Mouse (Mus musculus): ENCODE results near the gene Zfyve9. TPM values are rescaled to one million over a fixed set of nuclear protein-coding genes. Genes with fewer than 3 reads are reported as not detected.

Zfyve9 gene
- polyA plus RNA-seq, 1 experiment from 2014 or later: 17.6 TPM

DNA sequence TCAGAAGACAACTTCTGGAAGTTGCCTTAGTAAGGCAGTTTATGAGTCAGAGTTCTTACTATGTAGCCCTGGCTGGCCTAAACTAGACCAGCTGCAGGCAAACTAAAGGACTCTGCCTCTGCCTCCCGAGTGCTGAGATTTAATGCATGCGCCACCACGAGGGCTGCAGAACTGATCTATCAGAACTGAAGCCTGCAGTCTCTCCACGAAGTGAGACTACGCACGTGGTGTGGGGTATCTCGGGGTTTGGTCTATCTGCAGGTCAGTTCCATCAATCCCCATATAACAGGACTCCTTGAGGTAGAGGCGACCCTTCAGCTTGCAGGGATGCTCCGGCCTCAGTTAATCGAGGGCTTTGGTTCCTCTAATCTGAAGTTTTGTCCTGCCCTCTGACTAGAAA, 161.4 kb downstream of the Zfyve9 start:
- POLR2A ChIA-PET: interaction anchor here (1.6 kb wide), 1 partner anchor 11 kb away, joined by 4 read pairs; no protein-coding TSS in a partner anchor
- ATAC-seq: no peak
- in situ Hi-C loops (cut with MboI; ENCODE audit: low pct_unique_long_range_greater_than_20kb): no loop called here
- CTCF ChIA-PET: interaction anchor here (0.9 kb wide), 1 partner anchor 11 kb away, joined by 3 read pairs; no protein-coding TSS in a partner anchor
- H3K27me3 ChIP-seq: no peaks in the 10 kb centered on the region
- no peak for DNase-seq (ENCODE audit: low read depth, low spot score)
- no peak for TF ChIP-seq CTCF (IDR thresholded peaks at IDR 0.05)

DNA sequence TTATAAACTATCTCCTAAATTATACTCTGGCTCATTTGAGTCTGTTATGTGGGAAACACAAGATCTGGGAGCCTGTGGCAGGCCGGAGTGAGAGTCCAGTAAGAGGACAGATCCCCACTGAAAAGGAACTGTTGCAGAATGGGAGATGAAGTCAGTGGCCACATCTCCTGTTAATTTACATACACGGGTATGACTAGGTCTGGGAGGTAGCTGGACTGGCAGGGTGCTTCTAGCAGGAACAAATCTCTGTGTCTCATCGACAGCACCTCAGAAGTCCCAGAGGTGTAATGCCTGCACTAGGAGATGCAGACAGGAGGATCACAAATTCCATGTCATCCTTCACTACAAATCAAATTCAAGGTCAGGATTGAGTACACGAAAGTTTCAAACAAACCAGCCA, 162.0 kb downstream of the Zfyve9 start:
- in situ Hi-C loops (cut with MboI; ENCODE audit: low pct_unique_long_range_greater_than_20kb): no loop called here
- ChIA-PET CTCF (no interaction called here), POLR2A (no interaction called here)
- TF ChIP-seq CTCF (IDR thresholded peaks at IDR 0.05): no peak
- no peak for DNase-seq (ENCODE audit: low read depth, low spot score)
- no peaks in the 10 kb centered on the region for H3K27me3 ChIP-seq
- no peak for ATAC-seq

DNA sequence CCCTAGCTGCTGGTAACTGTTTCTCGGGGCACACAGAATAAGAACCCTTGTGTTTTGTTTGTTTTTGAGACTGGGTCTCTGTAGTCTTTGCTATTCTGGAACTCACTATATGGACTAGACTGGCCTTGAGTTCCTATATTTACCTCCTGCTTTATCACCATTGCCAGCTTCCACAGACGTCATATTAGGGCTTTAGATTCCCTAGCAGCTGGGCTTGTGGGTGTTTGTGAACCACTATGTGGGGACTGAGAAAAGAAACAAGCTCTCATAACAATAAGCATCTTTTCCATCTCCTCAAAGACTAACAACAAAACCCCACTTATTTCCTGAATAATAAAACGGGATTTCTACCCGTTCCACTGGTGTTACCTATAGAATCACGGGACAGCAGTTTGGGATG, 169.7 kb downstream of the Zfyve9 start:
- POLR2A ChIA-PET: interaction anchor here (0.6 kb wide), 1 partner anchor 26 kb away, joined by 4 read pairs; no protein-coding TSS in a partner anchor
- TF ChIP-seq CTCF (IDR thresholded peaks at IDR 0.05): no peak
- H3K27me3 ChIP-seq: no peaks in the 10 kb centered on the region
- DNase-seq (ENCODE audit: low read depth, low spot score) (no peak), ATAC-seq (no peak)
- in situ Hi-C loops (cut with MboI; ENCODE audit: low pct_unique_long_range_greater_than_20kb): no loop called here
- CTCF ChIA-PET: no interaction called here

DNA sequence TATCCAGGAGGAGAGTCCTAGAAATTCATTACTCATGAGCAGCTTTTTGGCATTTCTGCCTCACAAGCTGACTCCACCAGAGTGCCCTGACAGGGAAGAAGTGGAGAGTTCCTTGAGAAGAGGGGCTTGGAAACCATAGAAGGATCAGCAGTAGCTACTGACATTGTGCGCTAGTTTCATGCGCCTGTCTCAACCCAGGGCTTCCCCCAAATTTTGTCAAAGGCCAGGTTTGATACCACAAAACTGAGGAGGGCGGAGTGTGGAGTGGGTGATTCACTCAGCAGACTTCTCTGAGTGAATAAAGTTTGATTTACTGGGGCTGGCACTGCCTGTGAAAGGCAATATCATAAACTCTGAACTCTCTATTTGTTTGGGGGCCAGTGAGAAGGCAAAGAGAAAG, 171.9 kb downstream of the Zfyve9 start:
- no peak for ATAC-seq
- ChIA-PET CTCF (interaction anchor here (1.3 kb wide), 1 partner anchor 8 kb away, joined by 5 read pairs; no protein-coding TSS in a partner anchor), POLR2A (no interaction called here)
- in situ Hi-C loops (cut with MboI; ENCODE audit: low pct_unique_long_range_greater_than_20kb): no loop called here
- no peak for DNase-seq (ENCODE audit: low read depth, low spot score)
- no peaks in the 10 kb centered on the region for H3K27me3 ChIP-seq
- TF ChIP-seq CTCF (IDR thresholded peaks at IDR 0.05): no peak

DNA sequence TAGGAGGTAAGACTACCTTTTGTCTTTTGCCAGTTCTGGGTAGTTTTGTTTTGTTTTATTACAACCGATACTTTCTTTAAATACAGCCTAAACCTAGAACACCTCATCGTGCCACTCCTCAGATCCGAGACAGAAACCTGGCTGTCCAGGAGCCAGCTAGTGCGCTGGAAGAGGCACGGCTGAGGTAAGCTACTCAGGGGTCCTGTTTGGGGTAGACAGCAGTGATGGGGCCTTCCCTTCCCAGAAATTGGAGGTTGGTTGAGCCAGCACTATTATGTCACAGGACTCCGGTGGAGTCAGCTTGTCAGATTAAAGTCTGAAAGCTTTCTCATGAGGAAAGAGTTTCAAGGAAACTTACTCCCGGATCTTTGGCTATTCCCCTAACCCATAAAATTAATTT, 178.7 kb downstream of the Zfyve9 start:
- in situ Hi-C loops (cut with MboI; ENCODE audit: low pct_unique_long_range_greater_than_20kb): no loop called here
- no peak for TF ChIP-seq CTCF (IDR thresholded peaks at IDR 0.05)
- H3K27me3 ChIP-seq: no peaks in the 10 kb centered on the region
- POLR2A ChIA-PET: no interaction called here
- DNase-seq (ENCODE audit: low read depth, low spot score): no peak
- no peak for ATAC-seq
- CTCF ChIA-PET: no interaction called here

DNA sequence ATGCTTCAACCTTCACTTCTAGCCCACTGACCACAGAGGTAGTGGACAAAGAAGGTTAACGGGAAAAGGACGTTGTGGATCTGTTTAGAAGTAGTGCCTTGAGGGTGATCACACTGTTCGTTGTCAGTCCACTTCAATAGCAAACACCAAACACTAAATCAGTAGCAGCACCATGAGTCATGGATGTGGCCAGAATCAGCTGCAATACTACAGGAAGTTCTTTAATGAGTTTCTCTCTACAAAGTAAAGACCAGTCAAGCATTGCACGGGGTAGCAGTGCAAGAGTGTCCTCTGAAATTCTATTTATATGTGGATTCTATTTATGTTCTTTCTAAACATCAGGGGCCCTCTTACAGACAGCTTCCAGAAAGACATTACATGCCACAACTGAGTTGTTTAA, 182.3 kb downstream of the Zfyve9 start:
- ATAC-seq (no peak), DNase-seq (ENCODE audit: low read depth, low spot score) (no peak)
- no peaks in the 10 kb centered on the region for H3K27me3 ChIP-seq
- ChIA-PET CTCF (no interaction called here), POLR2A (no interaction called here)
- TF ChIP-seq CTCF (IDR thresholded peaks at IDR 0.05): no peak
- in situ Hi-C loops (cut with MboI; ENCODE audit: low pct_unique_long_range_greater_than_20kb): no loop called here

DNA sequence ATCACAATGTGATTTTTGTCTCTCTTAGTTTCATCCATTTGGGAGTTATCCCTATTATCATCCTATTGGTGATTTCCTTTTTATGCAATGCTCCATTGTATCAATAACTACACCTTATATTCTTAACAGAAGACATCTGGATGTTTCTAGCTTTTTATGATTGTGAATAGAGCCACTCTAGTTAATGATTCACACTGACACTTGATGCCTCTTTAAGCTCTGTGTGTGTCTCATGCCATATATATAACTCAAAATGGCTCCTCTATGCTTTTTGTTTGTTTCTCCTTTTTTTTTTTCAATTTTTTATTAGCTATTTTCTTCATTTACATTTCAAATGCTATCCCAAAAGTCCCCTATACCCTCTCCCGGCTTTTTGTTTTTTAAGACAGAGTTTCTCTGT, 184.8 kb downstream of the Zfyve9 start:
- ATAC-seq (no peak), DNase-seq (ENCODE audit: low read depth, low spot score) (no peak)
- in situ Hi-C loops (cut with MboI; ENCODE audit: low pct_unique_long_range_greater_than_20kb): no loop called here
- ChIA-PET CTCF (no interaction called here), POLR2A (no interaction called here)
- H3K27me3 ChIP-seq: no peaks in the 10 kb centered on the region
- no peak for TF ChIP-seq CTCF (IDR thresholded peaks at IDR 0.05)

DNA sequence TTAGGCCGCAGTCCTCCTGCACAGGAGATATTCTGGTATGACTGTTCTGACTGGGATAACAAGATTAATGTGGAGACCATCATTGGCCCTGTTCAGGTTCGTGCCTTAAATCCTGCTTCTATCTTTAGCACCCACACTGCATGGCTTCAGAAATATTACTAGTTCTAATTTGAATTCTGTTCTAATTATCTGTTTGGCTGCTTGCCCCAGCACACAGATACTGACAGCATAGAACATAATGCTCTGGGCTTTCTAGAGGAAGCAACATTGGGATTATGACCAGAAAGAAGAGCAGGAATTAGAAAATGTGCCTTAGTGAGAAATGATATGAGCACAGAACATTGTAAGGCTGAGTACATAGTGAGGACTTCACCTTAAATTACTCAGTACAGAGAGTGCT, 187.2 kb downstream of the Zfyve9 start:
- ChIA-PET POLR2A (no interaction called here), CTCF (no interaction called here)
- in situ Hi-C loops (cut with MboI; ENCODE audit: low pct_unique_long_range_greater_than_20kb): no loop called here
- DNase-seq (ENCODE audit: low read depth, low spot score) (no peak), ATAC-seq (no peak)
- TF ChIP-seq CTCF (IDR thresholded peaks at IDR 0.05): no peak
- H3K27me3 ChIP-seq: no peaks in the 10 kb centered on the region

Other genes starting within 250 kb of the Zfyve9 start
- 37.3 TPM for gene Prpf38a, start 201.5 kb downstream of the Zfyve9 start, polyA plus RNA-seq (2021)
- 2.1 TPM for gene Orc1, start 201.4 kb downstream of the Zfyve9 start, polyA plus RNA-seq (2021)
- gene Cc2d1b, start 160.9 kb downstream of the Zfyve9 start, polyA plus RNA-seq (2021): 47.3 TPM
- gene 3110021N24Rik, start 61.1 kb downstream of the Zfyve9 start, polyA plus RNA-seq (2021): 0.19 TPM
- 95.5 TPM for gene Btf3l4, start 52.8 kb upstream of the Zfyve9 start, polyA plus RNA-seq (2021)
- 80.4 TPM for gene Txndc12, start 53.8 kb upstream of the Zfyve9 start, polyA plus RNA-seq (2021)
- gene Kti12, start 67.0 kb upstream of the Zfyve9 start, polyA plus RNA-seq (2021): 14.4 TPM
- gene A730015C16Rik, start 67.8 kb upstream of the Zfyve9 start, polyA plus RNA-seq (2021): 0.53 TPM
- 0.13 TPM for gene Rab3b, start 98.3 kb upstream of the Zfyve9 start, polyA plus RNA-seq (2021)
- gene Nrd1, start 219.9 kb upstream of the Zfyve9 start, polyA plus RNA-seq (2021): 84.6 TPM